Mouse (Mus musculus) ES-E14 (cell line): ENCODE measurements at regions not wholly inside any gene's neighbourhood (a gene's known extent, or its start where the extent isn't known, plus 50 kb on each side); places are given as distances from the start of the nearest gene placed in this dataset.

Source experiments
- DNase-seq: peaks from one replicate; pipeline ENCODE4 v3.0.0-alpha.2; 2013; ENCODE audit warnings: low read depth, low spot score
- H3K27ac ChIP-seq: 2 replicates; pipeline ENCODE4 v1.5.1; 2012; ENCODE audit warnings: low read depth, mild to moderate bottlenecking, low read length, moderate library complexity, mixed read lengths; ENCODE audit not compliant: poor library complexity, insufficient read depth, severe bottlenecking
- H3K36me3 ChIP-seq: 2 replicates; pipeline ENCODE4 v1.6.1; 2012; ENCODE audit warnings: mild to moderate bottlenecking, low read length, moderate library complexity, mixed read lengths; ENCODE audit not compliant: control insufficient read depth, poor library complexity, insufficient read depth, severe bottlenecking
- H3K4me1 ChIP-seq, 2 experiments: fragments of 150-350 bp in 1 of 2; sonication (generic) in 1 of 2; 2 replicates each; pipeline ENCODE4 v1.6.1; 2012; ENCODE audit warnings: low read length in 2 of 2, mild to moderate bottlenecking in 1 of 2, mixed read lengths in 1 of 2; ENCODE audit not compliant: control insufficient read depth in 2 of 2, insufficient read depth in 2 of 2, poor library complexity in 1 of 2
- H3K4me3 ChIP-seq, 2 experiments: fragments of 150-350 bp in 1 of 2; sonication (generic) in 1 of 2; 2 replicates each; pipeline ENCODE4 v1.5.1; 2012; ENCODE audit warnings: low read length in 2 of 2, low read depth in 1 of 2, mild to moderate bottlenecking in 1 of 2, mixed read lengths in 1 of 2; ENCODE audit not compliant: insufficient read depth in 1 of 2, poor library complexity in 1 of 2, severe bottlenecking in 1 of 2
- H3K9ac ChIP-seq: 2 replicates; pipeline ENCODE4 v1.6.1; 2012; ENCODE audit warnings: low read depth, mild to moderate bottlenecking, low read length, mixed read lengths; ENCODE audit not compliant: poor library complexity, insufficient read depth, severe bottlenecking
- H3K9me3 ChIP-seq: fragments of 150-350 bp; sonication (generic); 2 replicates; pipeline ENCODE4 v1.6.1; 2012; ENCODE audit warnings: low read depth, mild to moderate bottlenecking, low read length; ENCODE audit not compliant: control insufficient read depth, insufficient read depth
- CHD2 ChIP-seq: IDR thresholded peaks from 2 replicates; pipeline ENCODE4 v1.6.1; 2014; ENCODE audit warnings: mild to moderate bottlenecking, low read depth, low read length, inconsistent platforms
- HCFC1 ChIP-seq: IDR thresholded peaks from 2 replicates; pipeline ENCODE4 v1.6.1; 2012; ENCODE audit warnings: low read length, inconsistent platforms, borderline replicate concordance; ENCODE audit not compliant: insufficient read depth
- MAFK ChIP-seq: IDR thresholded peaks from 2 replicates; pipeline ENCODE4 v1.6.1; 2014; ENCODE audit warnings: mild to moderate bottlenecking, low read depth, low read length, inconsistent platforms; ENCODE audit not compliant: insufficient read depth
- ZC3H11A ChIP-seq: IDR thresholded peaks from 2 replicates; pipeline ENCODE4 v1.6.1; 2012; ENCODE audit warnings: low read depth, mild to moderate bottlenecking, inconsistent platforms, low read length, borderline replicate concordance
- ZNF384 ChIP-seq: IDR thresholded peaks from 2 replicates; pipeline ENCODE4 v1.6.1; 2012; ENCODE audit warnings: low read depth, low read length, inconsistent platforms
- in situ Hi-C, 2 experiments: fragments of 600-800 bp; cut with MboI; formaldehyde crosslinking; loops; one replicate each; pipeline ENCODE4 v1.15.1; 2025; ENCODE audit warnings: low sequenced_read_pairs in 2 of 2, inconsistent platforms in 1 of 2; ENCODE audit not compliant: unreplicated experiment in 2 of 2

GRCm38 (mm10) chr12:73450541-73450940, 95.7 kb downstream of the Tmem30b start:
- DNase-seq, result no peak
- Histone ChIP-seq H3K27ac (no peak overlapping the region), H3K4me1 (peaks cover 0 to 10% of the 10 kb centered on the region in 2 experiments; a peak in 2 of 4 replicates), H3K4me3 (no peak overlapping the region), H3K9me3 (no peaks in the 10 kb centered on the region), H3K36me3 (no peaks in the 10 kb centered on the region), H3K9ac (no peak overlapping the region)
- TF ChIP-seq ZNF384, result no peak
- TF ChIP-seq HCFC1, result no peak
- no peak for TF ChIP-seq MAFK
- TF ChIP-seq CHD2, result no peak
- no peak for TF ChIP-seq ZC3H11A
- in situ Hi-C loops, result loop anchor here (10.0 to 25.0 kb wide), 2 partner anchors 413 to 426 kb away; no protein-coding TSS in a partner anchor

- no peak overlapping the region for H3K9ac ChIP-seq
- no peak for TF ChIP-seq ZNF384
- peak; percentile 48 for TF ChIP-seq MAFK
- TF ChIP-seq CHD2, result no peak
- no peak for TF ChIP-seq HCFC1
- TF ChIP-seq ZC3H11A, result peak; percentile 89
- H3K4me3 ChIP-seq, result no peak overlapping the region
- in situ Hi-C loops, result loop anchor here (10.0 to 25.0 kb wide), 2 partner anchors 413 to 425 kb away; no protein-coding TSS in a partner anchor
- H3K27ac ChIP-seq, result no peak overlapping the region
- no peaks in the 10 kb centered on the region for H3K36me3 ChIP-seq
- no peaks in the 10 kb centered on the region for H3K9me3 ChIP-seq
- H3K4me1 ChIP-seq, result peaks cover 0 to 10% of the 10 kb centered on the region in 2 experiments; a peak in 2 of 4 replicates
- DNase-seq, result peak; percentile 44
Observed at GRCm38 (mm10) chr12:73449911-73450520, 96.2 kb downstream of the Tmem30b start.

DNA sequence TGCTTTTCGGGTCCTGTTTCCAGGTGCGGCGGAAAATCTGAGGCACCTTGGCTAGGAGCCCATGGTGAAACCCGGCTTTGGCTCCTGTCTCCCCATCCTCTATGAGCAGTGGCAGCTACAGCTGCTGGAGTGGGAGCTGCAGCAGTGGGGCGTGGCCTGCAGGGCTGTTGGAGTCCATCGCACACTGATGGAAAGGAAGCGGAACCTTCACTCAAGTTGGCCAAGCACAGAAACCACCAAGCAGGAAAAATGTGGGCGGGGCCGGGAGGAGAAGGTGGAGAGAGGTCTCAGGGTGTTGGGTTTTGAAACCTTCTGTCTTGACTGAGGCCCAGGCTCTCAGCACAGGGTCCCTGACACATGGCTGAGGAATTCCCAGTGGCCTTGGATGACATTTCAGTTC, 97.1 kb downstream of the Tmem30b start:
- Histone ChIP-seq H3K9me3 (no peaks in the 10 kb centered on the region), H3K4me1 (peaks cover 0 to 10% of the 10 kb centered on the region in 2 experiments; a peak in 2 of 4 replicates), H3K36me3 (no peaks in the 10 kb centered on the region), H3K9ac (0 out of 2 replicates have a peak overlapping the region, but pooled peaks have one; percentile 31), H3K4me3 (peak overlapping the region; percentile 7 to 10; a peak in 2 of 4 replicates), H3K27ac (no peak overlapping the region)
- TF ChIP-seq ZC3H11A, result no peak
- no peak for TF ChIP-seq ZNF384
- TF ChIP-seq CHD2, result no peak
- no peak for TF ChIP-seq HCFC1
- TF ChIP-seq MAFK, result no peak
- DNase-seq, result peak; percentile 47
- in situ Hi-C loops, result no loop called here

GRCm38 (mm10) chr12:73448388-73448965, 97.7 kb downstream of the Tmem30b start:
- Histone ChIP-seq H3K9me3 (no peaks in the 10 kb centered on the region), H3K4me3 (peak overlapping the region in 1 of 2 experiments; percentile 7; a peak in 1 of 4 replicates), H3K27ac (no peak overlapping the region), H3K4me1 (peaks cover 0 to 10% of the 10 kb centered on the region in 2 experiments; a peak in 2 of 4 replicates), H3K36me3 (no peaks in the 10 kb centered on the region), H3K9ac (no peak overlapping the region)
- TF ChIP-seq CHD2, result no peak
- no peak for TF ChIP-seq ZNF384
- TF ChIP-seq MAFK, result no peak
- TF ChIP-seq ZC3H11A, result no peak
- TF ChIP-seq HCFC1, result no peak
- DNase-seq, result no peak
- in situ Hi-C loops, result no loop called here
